Mouse (Mus musculus) megakaryocyte, embryonic 14.5 days (primary cell): ENCODE data around the gene Gmpr2.

Experiments
- FLI1 ChIP-seq: IDR thresholded peaks from 2 replicates; pipeline ENCODE4 v1.6.1; 2012; ENCODE audit warnings: low read length, inconsistent platforms, mixed read lengths
- GATA1 ChIP-seq: IDR thresholded peaks from 3 replicates; pipeline ENCODE4 v1.6.1; 2012; ENCODE audit warnings: mixed read lengths, low read length, inconsistent platforms, borderline replicate concordance

- no peak for TF ChIP-seq FLI1
- TF ChIP-seq GATA1, result no peak
These were observed 54.5 kb downstream of the Gmpr2 start for GRCm38 (mm10) chr14:55726261-55726660.
